Mouse (Mus musculus): ENCODE results near the gene Ift80.

GRCm38 (mm10) chr3:69017181-69017580 lies 12.8 kb upstream of the Ift80 start:
- TF ChIP-seq CTCF (IDR thresholded peaks at IDR 0.05; ENCODE audit: insufficient read depth, low read length) (no peak), POLR2A (IDR thresholded peaks at IDR 0.05; ENCODE audit: borderline replicate concordance, extremely low read depth, low read depth, low read length) (no peak)
